Comparison of ENCODE assay signal across 8 mouse cellular contexts in the genomic region with DNA sequence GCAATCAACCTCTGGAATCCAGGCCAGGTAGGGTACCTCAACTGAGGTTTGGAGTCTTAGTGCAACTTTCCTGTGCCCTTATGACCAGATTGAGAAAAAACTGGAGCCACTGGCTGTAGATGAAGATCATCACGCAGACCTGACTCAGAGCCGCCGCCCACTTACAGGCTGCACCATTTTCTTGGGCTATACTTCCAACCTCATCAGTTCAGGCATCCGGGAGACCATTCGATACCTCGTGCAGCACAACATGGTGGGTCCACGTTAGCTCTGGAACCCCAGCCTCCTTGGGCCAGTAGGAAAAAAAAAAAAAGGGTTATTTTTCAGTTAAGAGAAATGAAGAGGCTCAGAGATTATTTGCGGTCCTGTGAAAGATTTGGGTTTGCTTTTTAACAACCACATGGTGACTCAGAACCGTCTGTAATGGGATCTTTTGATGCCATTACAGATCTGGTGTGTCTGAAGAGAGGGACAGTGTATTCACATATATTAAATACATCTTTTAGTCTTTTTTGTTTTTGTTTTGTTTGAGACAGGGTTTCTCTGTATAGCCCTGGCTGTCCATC. TPM values are rescaled to one million over a fixed set of nuclear protein-coding genes. Genes with fewer than 3 reads are reported as not detected.
DNase-seq lines count a peak whose midpoint lies in the region; ATAC-seq and TF ChIP-seq lines count a peak whose summit lies in the region.

No protein-coding gene starts in this region.

- 42% methylated on average over 9 of the region's 9 CpGs for WGBS in neural tube, embryonic 11.5 days
- 40% methylated on average over 9 of the region's 9 CpGs for WGBS in limb, embryonic 10.5 days
- 36% methylated on average over 9 of the region's 9 CpGs for WGBS in small intestine, adult 2 months

- H3K27me3 ChIP-seq in neural tube, embryonic 11.5 days (ENCODE audit: control insufficient read depth, insufficient read depth, low read length), result no peaks in the 10 kb centered on the region
- H3K27me3 ChIP-seq in limb, embryonic 10.5 days (ENCODE audit: low read depth, poor library complexity, severe bottlenecking), result no peaks in the 10 kb centered on the region
- H3K27me3 ChIP-seq in small intestine, adult 2 months (ENCODE audit: control insufficient read depth, insufficient read depth, low read length), result no peaks in the 10 kb centered on the region

- no peak for TF ChIP-seq POLR2A in small intestine, adult 2 months (IDR thresholded peaks at IDR 0.05; ENCODE audit: low read depth, low read length)

- H3K4me3 ChIP-seq in neural tube, embryonic 11.5 days (ENCODE audit: low read depth, low read length), result peak overlapping the region; percentile 91
- H3K4me3 ChIP-seq in limb, embryonic 10.5 days, result peak overlapping the region; percentile 96
- peak overlapping the region; percentile 74 for H3K4me3 ChIP-seq in small intestine, adult 2 months (ENCODE audit: low read depth, low read length)

- H3K4me2 ChIP-seq in neural tube, embryonic 11.5 days (ENCODE audit: low read depth), result peak overlapping the region; percentile 66

- H3K4me1 ChIP-seq in neural tube, embryonic 11.5 days (ENCODE audit: control insufficient read depth, insufficient read depth, low read length), result peaks cover 5% of the 10 kb centered on the region; the same call in 1 of the 2 replicates
- peaks cover 22% of the 10 kb centered on the region for H3K4me1 ChIP-seq in limb, embryonic 10.5 days
- peaks cover 12% of the 10 kb centered on the region; the same call in 1 of the 2 replicates for H3K4me1 ChIP-seq in small intestine, adult 2 months (ENCODE audit: control insufficient read depth, insufficient read depth, insufficient read length, low read length)

- H3K27ac ChIP-seq in neural tube, embryonic 11.5 days (ENCODE audit: low read depth, low read length), result no peak overlapping the region; the same call in 1 of the 2 replicates
- H3K27ac ChIP-seq in limb, embryonic 10.5 days, result peak overlapping the region; percentile 95
- peak overlapping the region; percentile 23 for H3K27ac ChIP-seq in small intestine, adult 2 months (ENCODE audit: insufficient read depth, low read depth, low read length)

- TF ChIP-seq CTCF in small intestine, adult 2 months (IDR thresholded peaks at IDR 0.05; ENCODE audit: extremely low read depth, insufficient read length, insufficient replicate concordance, low read depth, low read length), result no peak

- no peaks in the 10 kb centered on the region for H3K9me3 ChIP-seq in neural tube, embryonic 11.5 days (ENCODE audit: control insufficient read depth, low read length)
- no peaks in the 10 kb centered on the region for H3K9me3 ChIP-seq in limb, embryonic 10.5 days (replicated peaks)

- H3K9ac ChIP-seq in neural tube, embryonic 11.5 days (ENCODE audit: low read length), result peak overlapping the region; percentile 84

- peaks cover 13% of the 10 kb centered on the region for H3K36me3 ChIP-seq in neural tube, embryonic 11.5 days (ENCODE audit: control insufficient read depth, insufficient read depth, low read length)
- peaks cover 52% of the 10 kb centered on the region for H3K36me3 ChIP-seq in limb, embryonic 10.5 days
- peaks cover 25% of the 10 kb centered on the region for H3K36me3 ChIP-seq in small intestine, adult 2 months (ENCODE audit: control insufficient read depth, insufficient read depth, low read length)

- no peak for ATAC-seq in CD4-positive, CD25-positive, alpha-beta regulatory T cell, adult 4 months
- no peak for ATAC-seq in neural tube, embryonic 11.5 days (ENCODE audit: insufficient read depth, low FRiP score, low TSS enrichment)

- peak; percentile 35 for DNase-seq in CD4-positive, CD25-positive, alpha-beta regulatory T cell, adult 2 months (ENCODE audit: low read depth, low spot score)
- DNase-seq in neural tube, embryonic 11.5 days (ENCODE audit: low spot score), result no peak
- no peak for DNase-seq in neural tube, embryonic 10.5 days (ENCODE audit: extremely low spot score, low spot score)
- DNase-seq in limb, embryonic 10.5 days (ENCODE audit: low spot score), result no peak
- DNase-seq in c-Kit-positive CD71-positive TER-119-positive erythroid progenitor cells, embryonic 14.5 days (ENCODE audit: low spot score), result no peak
- no peak for DNase-seq in right cerebral cortex, postnatal 25 days

RNA-seq across cellular contexts. Expression of a gene that starts 0.9 kb away (rescaled TPM):
- polyA plus RNA-seq in CD4-positive, CD25-positive, alpha-beta regulatory T cell, adult 4 months (2017; shearing (Covaris generic)), result 10 to 100 TPM; 42.7 to 45.0 TPM
- 70.3 and 73.8 TPM in 2 replicates for polyA plus RNA-seq in neural tube, embryonic 11.5 days (2014; fragmentation: Nextera tagmentation; extraction: Ambion mirVana)
- 70.2 and 79.0 TPM in 2 replicates for polyA plus RNA-seq in limb, embryonic 10.5 days (2016; fragmentation: Nextera tagmentation; extraction: Ambion mirVana)
- 34.8 and 47.2 TPM in 2 replicates for polyA plus RNA-seq in small intestine, adult 2 months (2012; rRNA removed)

RNA-seq across cellular contexts. Expression of a gene that starts 4.7 kb away (rescaled TPM):
- 1 to 10 TPM; 1.1 to 3.6 TPM for polyA plus RNA-seq in CD4-positive, CD25-positive, alpha-beta regulatory T cell, adult 4 months (2017; shearing (Covaris generic))
- polyA plus RNA-seq in neural tube, embryonic 11.5 days (2014; fragmentation: Nextera tagmentation; extraction: Ambion mirVana), result not detected in 2 replicates
- 0.79 TPM in 1 of 2 replicates, not detected in the other for polyA plus RNA-seq in limb, embryonic 10.5 days (2016; fragmentation: Nextera tagmentation; extraction: Ambion mirVana)
- 1.4 TPM in 1 of 2 replicates, not detected in the other for polyA plus RNA-seq in small intestine, adult 2 months (2012; rRNA removed)

RNA-seq across cellular contexts. Expression of a gene that starts 8.1 kb away (rescaled TPM):
- polyA plus RNA-seq in CD4-positive, CD25-positive, alpha-beta regulatory T cell, adult 4 months (2017; shearing (Covaris generic)), result 100 to 1,000 TPM; 130 to 136 TPM
- polyA plus RNA-seq in neural tube, embryonic 11.5 days (2014; fragmentation: Nextera tagmentation; extraction: Ambion mirVana), result 117 and 119 TPM in 2 replicates
- 109 and 116 TPM in 2 replicates for polyA plus RNA-seq in limb, embryonic 10.5 days (2016; fragmentation: Nextera tagmentation; extraction: Ambion mirVana)
- polyA plus RNA-seq in small intestine, adult 2 months (2012; rRNA removed), result 66.0 and 79.1 TPM in 2 replicates

RNA-seq across cellular contexts. Expression of a gene that starts 8.7 kb away (rescaled TPM):
- 10 to 100 TPM; 41.0 to 56.0 TPM for polyA plus RNA-seq in CD4-positive, CD25-positive, alpha-beta regulatory T cell, adult 4 months (2017; shearing (Covaris generic))
- polyA plus RNA-seq in neural tube, embryonic 11.5 days (2014; fragmentation: Nextera tagmentation; extraction: Ambion mirVana), result 52.6 and 60.6 TPM in 2 replicates
- 62.5 and 66.4 TPM in 2 replicates for polyA plus RNA-seq in limb, embryonic 10.5 days (2016; fragmentation: Nextera tagmentation; extraction: Ambion mirVana)
- 13.4 and 26.8 TPM in 2 replicates for polyA plus RNA-seq in small intestine, adult 2 months (2012; rRNA removed)

RNA-seq across cellular contexts. Expression of a gene that starts 10.6 kb away (rescaled TPM):
- 100 to 1,000 TPM in 1 of 2 experiments, 10 to 100 TPM in 1; 98.3 to 117 TPM for polyA plus RNA-seq in CD4-positive, CD25-positive, alpha-beta regulatory T cell, adult 4 months (2017; shearing (Covaris generic))
- polyA plus RNA-seq in neural tube, embryonic 11.5 days (2014; fragmentation: Nextera tagmentation; extraction: Ambion mirVana), result 14.4 and 17.4 TPM in 2 replicates
- polyA plus RNA-seq in limb, embryonic 10.5 days (2016; fragmentation: Nextera tagmentation; extraction: Ambion mirVana), result 22.4 and 25.2 TPM in 2 replicates
- 28.8 and 38.1 TPM in 2 replicates for polyA plus RNA-seq in small intestine, adult 2 months (2012; rRNA removed)
